Mouse (Mus musculus) cerebellum, adult 18-20 months (tissue): ENCODE measurements around the gene Zfp511.

Experiments used
- DNase-seq, 2 experiments: peaks; one replicate each; pipeline ENCODE4 v3.0.0; 2021

Zfp511 gene

GRCm38 (mm10) chr7:140048361-140049114 is 12.3 kb downstream of the Zfp511 start, which contains the start of gene Msx3:
TSS of gene Msx3 (minus strand) at chr7:140049089.
- DNase-seq, result no peak

DNA sequence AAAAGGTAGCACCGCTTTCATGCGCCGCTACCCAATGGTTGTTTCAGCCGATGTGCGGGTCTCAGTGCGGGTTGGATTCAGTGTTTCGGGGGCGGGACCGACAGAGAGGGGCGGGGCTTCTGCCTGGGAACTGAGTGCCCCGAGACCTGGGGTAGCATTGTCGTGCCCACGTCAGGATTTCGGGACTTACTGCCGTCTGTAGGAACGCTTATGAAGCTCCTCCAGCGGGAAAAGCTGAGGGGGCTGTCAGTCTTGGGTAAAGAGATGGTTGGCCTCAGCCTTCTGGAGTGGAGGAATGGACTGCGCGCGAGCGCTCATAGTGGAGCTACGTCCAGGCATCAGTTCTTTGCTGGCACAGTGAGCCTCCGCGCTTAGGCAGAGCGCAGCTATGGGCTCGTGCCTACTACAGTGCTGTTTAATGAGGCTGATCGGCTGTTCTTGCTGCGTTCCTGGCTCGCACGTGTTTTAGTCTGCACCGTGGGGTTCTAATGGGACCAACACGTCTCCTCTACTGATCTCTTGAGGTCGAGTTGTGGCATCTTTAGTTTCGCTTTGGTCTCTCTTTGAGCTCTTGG is 13.0 kb downstream of the Zfp511 start:
- DNase-seq, result no peak

GRCm38 (mm10) chr7:140054124-140054523 is 17.9 kb downstream of the Zfp511 start:
- DNase-seq, result no peak

DNA sequence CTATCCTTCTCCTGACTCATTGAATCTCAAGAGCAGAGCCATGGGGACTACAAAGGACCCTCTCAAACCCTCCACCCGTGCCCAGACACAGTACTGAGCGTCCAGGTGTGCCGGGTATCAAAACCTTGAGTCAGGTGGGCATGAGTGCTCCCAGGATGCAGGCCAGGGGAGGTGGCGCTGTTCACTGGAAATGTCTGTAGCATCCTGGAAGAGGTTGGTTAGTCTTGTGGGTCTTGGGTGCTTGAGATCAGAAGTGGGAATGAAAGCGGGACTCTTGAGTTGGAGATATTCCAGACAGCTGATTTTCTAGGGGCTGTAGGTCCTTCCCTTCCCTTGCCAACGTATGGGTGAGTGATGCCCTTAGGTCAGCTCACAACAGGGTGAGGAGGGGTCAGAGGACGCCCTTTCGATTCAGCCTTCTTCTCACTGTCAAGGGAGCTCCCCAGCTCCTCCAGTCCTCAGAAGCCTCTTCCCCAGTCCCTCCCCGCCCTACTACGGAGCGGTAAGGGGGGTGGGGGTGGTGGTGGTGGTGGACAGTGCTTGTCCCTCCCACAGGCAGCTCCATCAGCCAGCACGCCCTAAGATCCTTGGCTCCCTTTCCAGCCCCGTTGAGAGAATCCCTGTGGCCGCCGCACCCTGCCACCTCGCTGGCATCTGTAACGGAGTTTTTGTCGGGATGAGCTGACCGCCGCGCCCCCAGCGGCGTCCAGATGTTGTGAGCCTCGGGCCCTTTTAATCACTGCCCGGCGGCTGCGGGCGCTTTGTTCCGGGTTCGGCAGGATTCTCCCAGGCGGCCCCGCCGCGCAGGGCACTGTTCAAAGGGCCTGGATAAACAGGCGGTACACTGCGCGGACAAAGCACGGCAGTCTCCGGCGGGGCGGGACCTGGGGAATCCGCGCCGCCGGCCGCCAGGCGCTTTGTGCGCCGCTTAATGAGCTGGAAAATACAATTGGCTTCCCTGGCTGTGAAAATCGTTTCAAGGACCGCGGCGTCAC is 21.5 kb downstream of the Zfp511 start:
- DNase-seq, result no peak

DNA sequence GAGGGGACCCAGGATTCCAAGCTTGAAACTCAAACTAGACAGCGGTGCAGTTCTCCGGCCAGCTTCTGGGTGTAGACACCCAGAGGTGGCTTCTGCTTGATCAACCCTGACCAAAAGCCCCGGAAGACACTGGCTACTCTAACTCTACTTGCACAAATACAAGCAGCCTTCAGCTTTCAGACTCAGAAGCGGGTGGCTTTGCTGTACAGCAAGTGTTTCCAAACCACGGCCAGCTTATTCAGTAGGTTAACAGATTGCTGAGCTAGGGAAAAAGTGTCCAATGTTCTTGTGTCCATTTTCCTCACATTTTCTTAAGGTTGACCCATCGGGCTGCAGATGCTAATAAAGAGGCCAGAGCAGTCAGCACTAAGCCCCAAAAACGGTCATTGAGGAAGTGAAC is 22.3 kb downstream of the Zfp511 start:
- DNase-seq, result no peak

- DNase-seq, result no peak
Measured at GRCm38 (mm10) chr7:140059601-140060000, 23.4 kb downstream of the Zfp511 start.

DNA sequence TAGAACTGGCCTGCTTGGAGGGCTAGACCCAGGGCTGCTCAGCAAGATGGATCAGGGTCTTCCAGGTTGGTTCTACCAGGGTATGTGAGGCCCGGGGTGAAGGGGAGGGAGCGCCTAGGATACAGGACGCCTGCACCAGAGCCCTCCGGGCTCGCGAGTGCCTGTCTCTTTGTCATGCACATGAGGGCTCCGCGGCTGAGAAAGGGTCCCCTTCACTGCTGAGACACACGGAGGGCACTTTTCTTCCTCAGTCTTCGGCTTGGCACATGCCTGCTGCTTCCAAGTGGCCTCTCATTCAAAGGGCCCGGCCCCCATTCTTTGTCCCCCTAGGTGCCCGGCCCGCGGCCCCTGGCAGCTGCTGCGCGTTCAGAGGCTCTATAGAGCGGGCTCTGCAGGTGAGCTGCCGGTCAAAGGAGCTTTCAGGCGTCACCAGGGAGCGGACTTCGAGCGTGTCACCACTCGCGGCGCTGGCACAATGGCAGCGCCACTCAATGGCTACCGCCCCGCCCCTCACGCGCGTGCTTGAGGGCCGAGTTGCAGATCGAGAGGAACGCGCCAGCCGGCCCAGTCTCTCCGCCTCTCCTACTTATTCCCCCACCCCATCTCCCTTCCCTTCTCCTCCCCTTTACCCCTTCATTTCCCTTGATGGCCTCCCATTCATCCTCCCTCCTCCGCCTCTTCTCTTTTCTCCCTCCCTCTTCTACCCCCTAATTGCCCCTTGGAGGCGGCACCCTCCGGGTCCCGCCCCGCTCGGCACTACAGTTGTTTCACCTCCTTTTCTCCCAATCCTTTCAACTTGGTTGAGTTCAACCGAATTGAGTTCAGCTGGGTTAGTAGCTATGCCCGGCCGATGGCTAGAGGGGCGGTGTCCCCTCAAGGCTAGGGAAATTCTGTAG is 25.0 kb downstream of the Zfp511 start:
- peak; percentile 23 to 32 for DNase-seq

- no peak for DNase-seq
Measured at GRCm38 (mm10) chr7:140061832-140062130, 25.6 kb downstream of the Zfp511 start.

DNA sequence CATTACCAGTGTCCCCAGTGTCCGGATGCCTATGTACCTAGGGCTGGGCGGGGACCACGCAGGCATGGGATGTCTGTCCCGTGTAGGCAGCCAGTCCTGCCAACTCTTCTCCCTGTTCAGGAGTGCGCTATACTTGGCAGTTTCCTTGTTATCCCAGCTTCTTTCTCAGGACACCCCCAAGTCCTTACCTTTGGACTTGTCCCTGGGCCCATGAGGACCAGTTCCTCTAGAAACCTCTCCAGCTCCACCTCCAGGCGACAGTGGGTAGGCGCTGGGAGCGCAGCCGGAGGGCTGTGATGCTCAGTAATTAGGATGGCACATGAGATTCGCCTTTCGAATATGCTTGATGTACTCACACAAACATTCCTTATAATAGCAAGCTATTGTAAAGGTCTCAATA is 26.1 kb downstream of the Zfp511 start:
- DNase-seq, result peak in 1 of 2 experiments; percentile 34

DNA sequence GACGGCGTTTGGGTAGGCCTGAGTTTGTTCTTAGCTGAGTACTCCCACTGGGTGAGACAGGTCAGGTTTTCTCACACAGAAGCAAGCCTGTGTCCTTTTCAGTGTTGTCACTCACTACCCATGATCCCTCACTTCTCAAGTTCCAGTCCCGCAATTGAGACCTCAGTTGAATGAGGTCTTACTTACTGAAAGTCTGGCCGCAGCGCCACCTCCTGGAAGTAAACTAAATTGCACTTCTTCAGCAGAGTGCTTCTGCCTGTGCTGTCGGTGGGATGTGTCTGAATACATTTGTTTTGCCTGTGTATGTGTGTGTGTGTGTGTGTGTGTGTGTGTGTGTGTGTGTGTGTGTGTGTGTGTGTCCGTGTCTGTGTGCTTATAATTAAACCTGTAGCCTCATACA is 26.9 kb downstream of the Zfp511 start:
- DNase-seq, result peak; percentile 72 to 74

- DNase-seq, result no peak
Measured at GRCm38 (mm10) chr7:140067397-140067796, 31.2 kb downstream of the Zfp511 start.

DNA sequence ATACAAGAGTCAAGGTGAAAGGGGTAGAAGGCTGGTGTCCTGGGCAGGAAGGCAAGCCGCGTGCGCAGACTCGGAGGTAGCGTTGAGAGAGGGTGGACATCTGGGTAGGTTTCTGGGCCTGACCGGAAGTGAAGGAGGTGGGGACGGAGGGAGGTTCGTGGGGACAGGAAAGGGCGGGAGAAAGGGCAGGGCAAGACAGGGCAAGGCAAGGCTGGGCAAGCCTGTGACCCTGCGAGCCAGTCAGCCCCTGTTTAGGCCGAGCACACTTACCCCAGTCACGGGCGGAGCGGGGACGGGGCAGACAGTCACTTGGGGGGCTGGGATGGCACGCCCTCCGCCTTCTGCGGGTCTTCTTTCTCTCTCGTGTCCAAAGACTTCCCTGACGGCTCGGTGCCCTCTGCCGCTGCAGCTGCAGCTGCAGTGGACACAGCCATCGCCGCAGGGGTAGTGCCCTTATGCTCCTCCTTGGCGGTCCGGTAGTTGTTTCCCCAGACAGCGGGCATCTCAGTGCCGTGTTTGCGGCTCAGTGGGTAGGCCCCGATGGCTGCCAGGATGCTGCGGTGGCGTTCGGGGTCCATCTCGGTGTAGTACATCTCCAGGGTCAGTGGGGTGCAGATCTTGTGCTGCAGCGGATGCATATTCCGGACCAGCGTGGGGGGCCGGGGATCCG is 34.0 kb downstream of the Zfp511 start:
- no peak for DNase-seq

DNA sequence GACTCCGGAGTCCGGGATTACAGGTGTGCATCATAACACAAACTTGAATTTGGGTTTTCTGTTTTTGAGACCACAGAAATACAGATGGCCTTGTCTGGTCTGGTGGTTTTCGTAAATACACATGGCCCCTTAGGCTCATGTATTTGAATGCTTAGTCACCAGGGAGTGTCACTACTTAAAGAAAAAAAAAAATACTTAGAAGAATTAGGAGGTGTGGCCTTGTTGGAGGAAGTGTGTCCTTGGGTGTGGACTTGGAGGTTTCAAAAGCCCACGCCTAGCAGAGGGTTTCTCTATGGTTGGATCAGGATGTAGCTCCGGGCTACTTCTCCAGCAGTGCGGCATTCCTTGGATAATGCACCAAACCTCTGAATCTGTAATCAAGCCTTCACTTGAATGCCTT is 41.5 kb downstream of the Zfp511 start:
- DNase-seq, result no peak

DNA sequence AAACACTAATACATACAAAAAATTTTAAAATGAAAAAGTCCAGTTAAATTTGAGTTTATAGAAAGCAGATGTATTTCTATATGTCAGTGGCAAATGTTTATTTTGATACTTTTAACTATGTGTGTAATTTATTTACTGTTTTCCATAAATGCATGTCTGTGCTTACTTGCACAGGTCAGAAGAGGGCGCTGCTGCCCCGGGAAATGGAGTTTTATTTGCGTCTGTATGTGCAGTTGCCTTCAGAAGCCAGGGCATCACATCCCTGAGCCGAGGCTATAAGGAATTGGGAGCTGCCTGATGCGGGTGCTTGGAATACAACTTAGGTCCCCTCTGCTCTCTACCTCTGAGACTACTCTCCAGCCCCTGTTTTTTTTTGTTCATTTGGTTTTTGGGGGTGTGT is 42.5 kb downstream of the Zfp511 start:
- DNase-seq, result peak; percentile 78 to 90

DNA sequence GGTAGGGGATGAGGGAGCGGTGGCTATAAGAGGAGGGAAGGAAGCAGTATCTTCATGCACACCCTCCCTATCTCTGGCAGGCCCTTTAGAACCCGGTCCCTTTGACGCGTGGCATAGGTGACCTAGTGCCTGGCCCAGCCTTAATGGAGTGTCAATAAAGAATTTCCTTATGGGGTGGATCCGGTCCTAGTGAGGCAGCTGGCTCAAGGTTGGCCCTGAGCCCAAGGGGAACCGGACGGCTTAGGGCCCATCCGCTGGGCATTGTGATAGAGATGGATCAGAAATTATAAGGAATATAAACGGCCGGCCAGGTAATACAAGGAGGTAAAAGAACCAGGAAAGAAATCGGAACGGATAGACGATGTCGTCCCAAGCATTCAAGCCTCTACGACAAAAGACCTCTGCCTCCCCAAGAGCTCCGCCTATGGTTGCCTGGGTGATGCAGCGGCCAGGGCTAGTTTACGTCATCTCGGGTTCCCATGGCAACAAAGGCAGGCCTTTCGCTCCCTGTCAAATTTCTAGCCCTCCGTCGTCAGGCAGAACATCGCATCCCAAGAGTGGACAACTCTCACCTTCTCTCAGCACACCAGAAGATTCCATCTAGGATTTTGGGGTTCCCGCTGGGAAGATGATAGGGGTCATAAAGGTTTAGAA is 44.4 kb downstream of the Zfp511 start:
- DNase-seq, result peak; percentile 94 to 98

DNA sequence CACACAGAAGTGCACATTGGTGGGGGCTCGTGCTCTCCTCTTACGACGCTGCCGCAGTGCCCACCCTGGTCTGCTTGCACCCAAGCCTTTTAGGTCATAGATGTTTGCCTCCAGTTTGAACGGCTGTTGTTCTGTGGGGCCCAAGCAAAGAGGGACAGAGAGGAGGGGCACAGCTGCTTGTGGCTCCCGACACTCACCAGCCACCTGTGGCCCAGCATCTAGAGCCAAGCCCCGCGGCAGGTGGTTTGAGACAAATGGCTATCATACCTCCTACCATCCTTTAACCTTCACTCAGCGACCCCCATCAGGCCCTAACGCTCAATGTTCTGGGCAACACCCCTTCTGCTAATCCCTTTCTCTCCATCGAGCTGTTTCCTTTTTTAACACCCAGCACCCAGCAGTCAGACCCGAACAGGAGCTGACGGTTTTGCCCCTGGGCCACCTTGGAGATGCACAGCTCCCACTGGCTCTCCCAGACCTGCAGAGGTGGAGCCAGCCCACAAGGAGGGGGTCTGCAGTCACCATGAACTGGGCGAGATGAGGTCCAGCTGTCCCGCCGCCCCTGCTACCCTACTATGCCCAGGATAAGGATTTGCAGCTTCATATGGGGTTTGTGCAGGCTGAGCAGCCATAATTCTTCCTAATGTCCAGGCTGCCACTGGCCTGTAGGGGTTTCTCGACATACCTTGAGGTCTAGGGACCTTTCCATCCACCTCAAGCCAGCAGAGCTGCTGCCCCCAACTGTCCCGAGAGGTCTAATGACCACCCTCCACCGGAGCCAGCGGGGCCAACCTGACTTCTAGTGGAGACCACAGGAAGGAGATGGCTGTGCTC is 45.4 kb downstream of the Zfp511 start:
- peak; percentile 62 to 70 for DNase-seq

- peak; percentile 81 to 86 for DNase-seq
Measured at GRCm38 (mm10) chr7:140082242-140082678, 46.1 kb downstream of the Zfp511 start, which contains the start of gene Caly. TSS of gene Caly (minus strand) at chr7:140082548.
